ENCODE assay signal across 16 mouse cellular contexts in genomic region chr17:87317947-87318346, GRCm38 (mm10). TPM values are rescaled to one million over a fixed set of nuclear protein-coding genes. Genes with fewer than 3 reads are reported as not detected.
DNase-seq lines count a peak whose midpoint lies in the region; ATAC-seq and TF ChIP-seq lines count a peak whose summit lies in the region.
"Had no signal": no experiment of that assay in that cellular context is flagged by ENCODE, and none has a peak within 500 bp of the region (broad histone marks: within the 10 kb centered on the region; RNA-seq: fewer than 3 reads in every experiment).

No protein-coding gene starts in this region.

- WGBS in cerebellum, adult 2 months, result 6% methylated on average over 9 of the region's 9 CpGs

- 0 out of 2 replicates have a peak, but pooled peaks have one; percentile 7 for TF ChIP-seq CTCF in cerebellum, adult 2 months (IDR thresholded peaks at IDR 0.05; ENCODE audit: borderline replicate concordance, insufficient read depth, low read depth, low read length)

- H3K4me3 ChIP-seq in cerebellum, adult 2 months (replicated peaks; ENCODE audit: insufficient read depth, low read depth, low read length), result no peak overlapping the region
- H3K4me3 ChIP-seq: embryonic facial prominence, embryonic 15.5 days; heart, embryonic 13.5 days; hindbrain, embryonic 12.5 days; neural tube, embryonic 15.5 days had no signal

- no peak for ATAC-seq in erythroid progenitor cell, adult 5-6 weeks (replicated peaks; ENCODE audit: low FRiP score, poor library complexity, severe bottlenecking)

- peak; percentile 73 for DNase-seq in gastrocnemius, adult 18-20 months (ENCODE audit: low spot score)
- DNase-seq in gastrocnemius, postnatal 4 days (ENCODE audit: low spot score in 2 of 2), result no peak
- peak; percentile 13 for DNase-seq in MN1 (ENCODE audit: low spot score)
- peak; percentile 92 to 95 for DNase-seq in cerebellum, adult 2 months
- peak; percentile 45 for DNase-seq in gastrocnemius, postnatal 14 days
- DNase-seq in retina, embryonic 14.5 days (ENCODE audit: low spot score), result no peak
- no peak for DNase-seq in right cerebral cortex, postnatal 14 days
- DNase-seq: kidney, adult 8-10 months; lung, embryonic 14.5 days; right cerebral cortex, adult 18-20 months; thymus, postnatal 25 days had no signal

- H3K27ac ChIP-seq in cerebellum, adult 2 months (ENCODE audit: insufficient read depth, low read length), result peak overlapping the region; percentile 67
- H3K27ac ChIP-seq: heart, embryonic 13.5 days; hindbrain, embryonic 12.5 days; neural tube, embryonic 15.5 days had no signal

- H3K27me3 ChIP-seq in cerebellum, adult 2 months (ENCODE audit: control insufficient read depth, insufficient read depth, low read length), result no peaks in the 10 kb centered on the region
- H3K27me3 ChIP-seq: embryonic facial prominence, embryonic 15.5 days; neural tube, embryonic 15.5 days had no signal

- intact Hi-C loops in gastrocnemius, postnatal 14 days (cut with DNase I; ENCODE audit: low total_unique reads), result loop anchor here (5.0 to 10.0 kb wide), 2 partner anchors 254 to 347 kb away; no protein-coding TSS in a partner anchor

- peaks cover 34% of the 10 kb centered on the region for H3K4me1 ChIP-seq in cerebellum, adult 2 months (ENCODE audit: control insufficient read depth, insufficient read depth, low read length)

- peak; percentile 48; the same call in 1 of the 2 replicates for TF ChIP-seq POLR2A in cerebellum, adult 2 months (IDR thresholded peaks at IDR 0.05; ENCODE audit: borderline replicate concordance, insufficient read depth, low read length)

RNA-seq across cellular contexts. Expression of gene Ttc7, which starts 35.3 kb away (rescaled TPM):
- 10 to 100 TPM in 1 of 2 experiments, 1 to 10 TPM in 1; 8.6 to 10.6 TPM for total RNA-seq in gastrocnemius, adult 18-20 months (2021)
- total RNA-seq in gastrocnemius, postnatal 4 days (2021), result 10 to 100 TPM; 13.3 to 16.2 TPM
- polyA plus RNA-seq in cerebellum, adult 2 months (2012; rRNA removed), result 5.9 and 6.3 TPM in 2 replicates
- 10 to 100 TPM; 13.2 to 14.5 TPM for total RNA-seq in gastrocnemius, postnatal 14 days (2021)
- total RNA-seq in erythroid progenitor cell, adult 5-6 weeks (2015; ENCODE audit: low replicate concordance), result 27.0 and 35.2 TPM in 2 replicates
- total RNA-seq in erythroid progenitor cell, adult 5-6 weeks (2017; ENCODE audit: low replicate concordance), result 23.4 and 30.7 TPM in 2 replicates

RNA-seq across cellular contexts. Expression of gene Mcfd2, which starts 52.2 kb away (rescaled TPM):
- total RNA-seq in gastrocnemius, adult 18-20 months (2021), result 10 to 100 TPM; 20.9 to 27.6 TPM
- 10 to 100 TPM; 33.6 to 39.3 TPM for total RNA-seq in gastrocnemius, postnatal 4 days (2021)
- polyA plus RNA-seq in cerebellum, adult 2 months (2012; rRNA removed), result 59.6 and 64.8 TPM in 2 replicates
- total RNA-seq in gastrocnemius, postnatal 14 days (2021), result 10 to 100 TPM; 19.0 to 20.9 TPM
- total RNA-seq in erythroid progenitor cell, adult 5-6 weeks (2015; ENCODE audit: low replicate concordance), result 3.8 and 7.2 TPM in 2 replicates
- 9.5 and 16.9 TPM in 2 replicates for total RNA-seq in erythroid progenitor cell, adult 5-6 weeks (2017; ENCODE audit: low replicate concordance)

Comparison
In these comparisons a context has a peak if more than half of its experiments do, and no peak if none do; other contexts are left out.
1. DNase-seq: peak in gastrocnemius, adult 18-20 months (single experiment), MN1 (single experiment), cerebellum, adult 2 months (2 of 2) and gastrocnemius, postnatal 14 days (single experiment); none in gastrocnemius, postnatal 4 days (0 of 2), retina, embryonic 14.5 days (single experiment) and right cerebral cortex, postnatal 14 days (single experiment).